Mouse (Mus musculus) neural tube, embryonic 14.5 days (tissue): ENCODE measurements around the gene Lysmd3. TPM values are rescaled to one million over a fixed set of nuclear protein-coding genes. Genes with fewer than 3 reads are reported as not detected.
"Not testable (repeated sequence)": the region's sequence is repeated elsewhere in the genome, so short reads cannot be mapped to it uniquely, and the experiment has no call there.

Experiments used
- ATAC-seq: fragments of 200-750 bp; cut with Nextera tagmentation; 2 replicates; pipeline ENCODE4 v1.8.0; 2017; ENCODE audit warnings: low read depth, mild to moderate bottlenecking, moderate TSS enrichment, moderate library complexity
- H3K27ac ChIP-seq: fragments of 300-500 bp; sonication (generic); 2 replicates; pipeline ENCODE4 v1.5.1; 2014; ENCODE audit warnings: low read depth, mild to moderate bottlenecking, control low read depth, low read length, moderate library complexity, mixed read lengths
- H3K27me3 ChIP-seq: fragments of 300-500 bp; sonication (generic); 2 replicates; pipeline ENCODE4 v1.6.1; 2014; ENCODE audit warnings: low read length; ENCODE audit not compliant: control insufficient read depth, insufficient read depth
- H3K36me3 ChIP-seq: fragments of 300-500 bp; sonication (generic); 2 replicates; pipeline ENCODE4 v1.6.1; 2014; ENCODE audit warnings: low read length, mixed read lengths; ENCODE audit not compliant: control insufficient read depth, insufficient read depth
- H3K4me1 ChIP-seq: fragments of 300-500 bp; sonication (generic); 2 replicates; pipeline ENCODE4 v1.6.1; 2014; ENCODE audit warnings: low read length; ENCODE audit not compliant: control insufficient read depth, insufficient read depth
- H3K4me2 ChIP-seq: fragments of 300-500 bp; sonication (generic); 2 replicates; pipeline ENCODE4 v1.6.1; 2014; ENCODE audit warnings: mild to moderate bottlenecking, low read depth, low read length, control low read depth
- H3K4me3 ChIP-seq: fragments of 300-500 bp; sonication (generic); 2 replicates; pipeline ENCODE4 v1.5.1; 2014; ENCODE audit warnings: low read depth, low read length, control low read depth, mixed read lengths
- H3K9ac ChIP-seq: fragments of 300-500 bp; sonication (generic); replicated peaks from 2 replicates; pipeline ENCODE4 v1.6.1; 2014; ENCODE audit warnings: low read depth, mild to moderate bottlenecking, control low read depth, low read length, mixed read lengths
- H3K9me3 ChIP-seq: fragments of 300-500 bp; sonication (generic); 2 replicates; pipeline ENCODE4 v1.6.1; 2016; ENCODE audit warnings: low read length; ENCODE audit not compliant: control insufficient read depth
- WGBS: fragments of 180-500 bp; shearing (Covaris S2); extraction: QIAGEN DNeasy Blood & Tissue Kit; methylation state at CpG from one replicate; pipeline ENCODE4 v1.1.7; 2014; 5-methylcytosine and 5-hydroxymethylcytosine counted together
- polyA plus RNA-seq: library from polyadenylated mRNA; unstranded; fragments of >200 nt; fragmentation: Nextera tagmentation; extraction: Ambion mirVana; gene quantifications from 2 replicates; pipeline ENCODE4 v1.2.1, GENCODE M21; 2014

Lysmd3 gene
- polyA plus RNA-seq = 23.5 and 26.6 TPM in 2 replicates

DNA sequence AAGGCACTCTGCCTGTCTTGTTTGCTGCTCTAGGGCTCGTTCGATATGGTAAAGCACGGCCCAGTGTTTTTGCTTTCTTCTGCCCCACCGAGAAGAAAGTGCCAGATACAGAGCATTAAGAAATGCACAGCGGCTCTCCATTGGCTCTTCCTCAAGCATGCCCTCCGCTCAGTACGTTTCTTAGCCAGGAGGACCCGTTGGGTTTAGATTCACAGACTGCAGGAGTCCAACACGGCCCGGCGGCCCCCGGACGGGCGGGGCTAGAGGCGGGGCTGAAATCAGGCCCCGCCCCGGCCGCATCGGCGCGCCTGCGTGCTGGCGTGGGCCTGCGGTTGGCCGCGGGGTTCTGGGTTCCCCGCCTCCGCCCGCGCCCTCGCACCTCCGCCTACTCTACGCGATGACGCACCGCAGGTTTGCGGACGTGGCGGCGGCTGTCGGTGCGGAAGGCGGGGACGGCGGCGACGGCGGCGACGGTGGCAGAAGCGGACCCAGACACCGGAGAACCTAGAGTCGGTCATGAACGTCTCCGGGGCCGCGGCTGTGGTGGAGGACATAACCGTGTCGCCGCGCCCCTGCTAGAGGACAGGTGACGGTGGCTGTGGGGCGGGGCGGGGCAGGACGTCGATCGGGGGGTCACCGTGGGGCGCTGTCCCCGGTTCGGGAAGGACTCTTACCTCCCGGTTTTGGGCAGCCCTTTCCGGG lies at the start of gene Lysmd3:
TSS of gene Lysmd3 (plus strand) at position 313 of the 702 bp plus-strand sequence.
- ATAC-seq = peak; percentile 99
- Histone ChIP-seq H3K4me2 (peak within 1 kb of the TSS; percentile 64), H3K9me3 (no peaks in the 10 kb centered on the region), H3K36me3 (no peaks in the 10 kb centered on the region), H3K4me1 (peaks cover 8% of the 10 kb centered on the region; the same call in 1 of the 2 replicates), H3K27ac (peak within 1 kb of the TSS; percentile 90), H3K4me3 (peak within 1 kb of the TSS; percentile 84), H3K9ac (peak within 1 kb of the TSS; percentile 80), H3K27me3 (no peaks in the 10 kb centered on the region)
- under 1% methylated on average over 69 of the region's 73 CpGs for WGBS

- Histone ChIP-seq H3K36me3 (no peaks in the 10 kb centered on the region), H3K27me3 (no peaks in the 10 kb centered on the region), H3K27ac (no peak overlapping the region), H3K4me1 (no peaks in the 10 kb centered on the region), H3K9ac (no peak overlapping the region), H3K9me3 (no peaks in the 10 kb centered on the region), H3K4me3 (no peak overlapping the region), H3K4me2 (no peak overlapping the region)
- 93% methylated on average over 4 of the region's 4 CpGs for WGBS
- no peak for ATAC-seq
These were observed 47.1 kb upstream of the Lysmd3 start for GRCm38 (mm10) chr13:81610349-81610748.

DNA sequence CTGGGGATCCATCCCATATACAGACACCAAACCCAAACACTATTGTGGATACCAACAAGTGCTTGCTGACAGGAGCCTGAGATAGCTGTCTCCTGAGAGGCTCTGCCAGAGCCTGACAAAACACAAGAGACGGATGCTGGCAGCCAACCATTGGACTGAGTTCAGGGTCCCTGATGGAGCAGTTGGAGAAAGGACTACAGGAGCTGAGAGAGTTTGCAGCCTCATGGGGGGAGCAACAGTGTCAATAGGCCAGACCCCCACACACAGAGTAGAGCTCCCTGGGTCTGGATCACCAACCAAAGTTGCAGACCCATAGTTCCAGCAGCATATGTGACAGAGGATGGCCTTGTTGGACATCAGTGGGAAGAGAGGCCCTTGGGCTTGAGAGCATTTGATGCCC lies 29.6 kb upstream of the Lysmd3 start:
- H3K4me1 ChIP-seq, H3K9ac ChIP-seq, H3K27me3 ChIP-seq, H3K9me3 ChIP-seq, H3K4me2 ChIP-seq, H3K27ac ChIP-seq, ATAC-seq, H3K4me3 ChIP-seq, H3K36me3 ChIP-seq: not testable (repeated sequence)
- 61% methylated on average over 1 of the region's 1 CpGs for WGBS

DNA sequence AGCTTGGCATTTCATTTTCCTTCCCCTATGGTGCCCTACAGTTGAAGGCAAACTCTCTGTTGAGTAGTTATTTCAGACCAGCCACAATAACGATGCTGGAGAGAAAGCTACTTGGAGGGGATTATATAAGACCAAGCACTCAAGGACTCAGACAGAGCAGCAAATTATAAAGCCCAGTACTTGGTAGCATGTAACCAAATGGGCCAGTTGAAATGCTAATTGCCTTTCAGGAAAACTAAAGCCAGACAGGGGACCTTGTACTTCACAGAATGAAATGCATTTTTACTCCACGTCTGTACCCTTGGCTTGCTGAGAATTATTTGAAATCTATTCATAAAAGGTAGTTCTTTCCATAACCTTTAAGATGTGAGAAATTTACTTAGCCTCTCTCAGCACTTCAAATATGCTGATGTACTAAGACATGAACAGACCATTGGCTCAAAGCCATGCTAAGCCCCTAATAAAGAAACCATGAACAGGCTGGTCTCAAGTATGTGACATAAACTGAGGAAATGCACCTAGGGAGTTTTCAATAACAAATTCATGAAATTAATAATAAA lies 28.8 kb upstream of the Lysmd3 start:
- ATAC-seq = no peak
- Histone ChIP-seq H3K9ac (no peak overlapping the region), H3K36me3 (no peaks in the 10 kb centered on the region), H3K27ac (no peak overlapping the region), H3K4me2 (no peak overlapping the region), H3K4me3 (no peak overlapping the region), H3K4me1 (no peaks in the 10 kb centered on the region), H3K9me3 (no peaks in the 10 kb centered on the region), H3K27me3 (no peaks in the 10 kb centered on the region)
- 24% methylated on average over 2 of the region's 2 CpGs for WGBS

DNA sequence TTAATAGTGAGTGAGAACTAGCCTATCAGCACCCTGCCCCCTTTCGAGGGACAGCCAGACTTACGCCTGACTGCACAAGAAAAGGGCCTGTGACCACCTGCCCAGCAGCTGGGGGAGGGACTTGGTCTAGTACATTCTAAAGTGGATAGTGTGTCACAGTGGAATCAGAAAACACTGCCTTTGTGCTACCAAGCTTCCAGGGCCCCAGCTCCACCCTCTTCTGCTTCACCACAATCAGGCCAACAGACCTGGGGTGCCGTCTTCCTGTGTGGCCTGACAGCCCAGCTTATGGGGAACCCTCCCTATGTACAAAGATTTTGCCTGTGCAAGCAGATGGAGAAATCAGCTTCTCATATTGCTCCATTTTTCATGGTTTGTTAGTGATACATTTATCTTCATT lies 28.1 kb upstream of the Lysmd3 start:
- Histone ChIP-seq H3K4me3 (no peak overlapping the region), H3K4me1 (no peaks in the 10 kb centered on the region), H3K9ac (no peak overlapping the region), H3K4me2 (no peak overlapping the region), H3K27me3 (no peaks in the 10 kb centered on the region), H3K9me3 (no peaks in the 10 kb centered on the region), H3K27ac (no peak overlapping the region), H3K36me3 (no peaks in the 10 kb centered on the region)
- 14% methylated on average over 3 of the region's 3 CpGs for WGBS
- peak; percentile 16; the same call in 1 of the 2 replicates for ATAC-seq

DNA sequence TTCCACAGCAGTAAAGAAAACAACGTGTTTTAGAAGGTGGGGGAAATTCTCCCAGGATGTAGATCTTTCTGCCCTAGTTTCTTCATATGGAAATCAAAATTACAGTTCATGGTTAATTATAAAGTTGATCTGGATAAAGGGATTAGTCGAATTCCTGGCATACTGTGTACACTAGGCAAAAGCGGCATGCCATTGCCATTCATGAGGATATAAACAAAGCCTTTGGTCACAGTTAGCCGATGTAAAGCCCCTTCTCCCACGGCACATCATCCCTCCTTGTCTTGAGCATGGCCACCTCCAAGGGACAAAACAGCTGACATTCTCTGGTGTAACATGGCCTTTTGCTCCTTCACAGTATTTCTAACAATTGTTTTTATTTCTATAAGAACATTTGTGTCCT lies 26.9 kb upstream of the Lysmd3 start:
- Histone ChIP-seq H3K4me3 (no peak overlapping the region), H3K9me3 (no peaks in the 10 kb centered on the region), H3K27ac (no peak overlapping the region), H3K36me3 (no peaks in the 10 kb centered on the region), H3K4me1 (no peaks in the 10 kb centered on the region), H3K9ac (no peak overlapping the region), H3K27me3 (no peaks in the 10 kb centered on the region), H3K4me2 (peak overlapping the region; percentile 2; the same call in 1 of the 2 replicates)
- WGBS = 11% methylated on average over 5 of the region's 5 CpGs
- no peak for ATAC-seq

DNA sequence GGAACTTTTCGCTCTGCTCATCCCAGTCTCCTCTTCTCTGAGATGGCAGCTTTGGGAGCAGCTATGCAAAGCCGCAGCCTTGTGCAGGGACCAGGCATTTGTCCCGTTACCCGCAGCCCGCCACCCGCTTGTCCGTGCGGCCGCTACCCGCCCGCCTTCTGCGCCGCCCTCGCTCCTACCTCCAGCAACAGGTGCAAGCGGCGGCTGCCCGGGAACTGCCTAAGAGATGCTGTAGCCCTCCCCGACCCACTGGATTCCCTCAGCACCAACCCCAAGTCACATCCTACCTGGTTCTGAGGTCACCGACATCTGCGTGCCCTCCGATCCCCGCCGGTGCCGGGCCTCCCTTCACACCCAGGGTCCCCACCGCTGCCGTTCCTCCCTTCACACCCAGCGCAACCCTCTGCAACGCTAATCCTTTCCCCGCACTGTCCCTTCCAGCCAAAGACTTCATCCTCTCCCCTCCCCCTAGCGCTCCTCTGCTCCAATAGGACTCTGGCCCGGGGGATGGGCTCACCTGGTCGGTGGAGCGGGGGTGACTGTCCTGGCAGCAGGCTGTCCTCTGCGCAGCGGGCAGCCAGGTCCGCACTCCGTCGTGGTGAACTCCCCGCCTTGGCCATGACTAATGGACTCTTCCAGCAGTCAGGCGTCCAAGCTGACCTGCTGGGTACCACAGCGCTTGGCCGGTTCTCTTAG lies 24.6 kb upstream of the Lysmd3 start, which contains the start of gene Adgrv1:
TSS of gene Adgrv1 (minus strand) at position 435 of the 696 bp plus-strand sequence.
- WGBS = under 1% methylated on average over 42 of the region's 42 CpGs
- H3K27ac ChIP-seq = no peak within 1 kb of the TSS
- ATAC-seq = peak; percentile 99
- H3K4me1 ChIP-seq = no peaks in the 10 kb centered on the region
- no peaks in the 10 kb centered on the region for H3K36me3 ChIP-seq
- peak within 1 kb of the TSS; percentile 55 for H3K4me3 ChIP-seq
- peak within 1 kb of the TSS; percentile 95 for H3K4me2 ChIP-seq
- H3K27me3 ChIP-seq = no peaks in the 10 kb centered on the region
- H3K9ac ChIP-seq = peak within 1 kb of the TSS; percentile 63
- H3K9me3 ChIP-seq = no peaks in the 10 kb centered on the region

DNA sequence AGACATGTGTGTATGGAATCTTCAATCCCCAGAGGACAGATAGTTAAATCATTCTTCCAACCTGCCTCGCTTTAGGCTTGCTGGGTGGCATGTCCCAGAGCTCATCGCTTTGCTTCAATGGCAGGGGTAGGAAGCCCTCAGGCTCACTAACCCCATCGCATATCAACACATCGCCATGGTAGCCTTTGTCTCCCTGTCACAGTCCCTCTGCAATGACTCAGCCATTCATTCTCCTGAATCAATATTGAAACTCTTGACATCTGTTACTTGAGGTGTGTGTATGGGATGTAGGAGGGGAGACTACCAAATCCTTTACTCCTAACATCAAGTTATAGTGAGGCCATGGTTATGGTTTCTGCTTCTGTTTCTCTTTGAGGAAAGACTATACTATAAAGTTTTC lies 17.8 kb upstream of the Lysmd3 start:
- Histone ChIP-seq H3K36me3 (no peaks in the 10 kb centered on the region), H3K9me3 (no peaks in the 10 kb centered on the region), H3K4me2 (no peak overlapping the region), H3K27me3 (no peaks in the 10 kb centered on the region), H3K4me1 (0 out of 2 replicates have a peak, but pooled peaks cover 3% of the 10 kb centered on the region), H3K27ac (no peak overlapping the region), H3K4me3 (no peak overlapping the region), H3K9ac (no peak overlapping the region)
- WGBS = 3% methylated on average over 4 of the region's 4 CpGs
- ATAC-seq = peak; percentile 62; the same call in 1 of the 2 replicates

- no peak overlapping the region for H3K27ac ChIP-seq
- H3K36me3 ChIP-seq = no peaks in the 10 kb centered on the region
- H3K9me3 ChIP-seq = no peaks in the 10 kb centered on the region
- no peak overlapping the region for H3K9ac ChIP-seq
- H3K4me1 ChIP-seq = 0 out of 2 replicates have a peak, but pooled peaks cover 3% of the 10 kb centered on the region
- no peak overlapping the region for H3K4me2 ChIP-seq
- 31% methylated on average over 6 of the region's 6 CpGs for WGBS
- no peaks in the 10 kb centered on the region for H3K27me3 ChIP-seq
- 0 out of 2 replicates have a peak, but pooled peaks have one; percentile 32 for ATAC-seq
- H3K4me3 ChIP-seq = no peak overlapping the region
These were observed 16.6 kb upstream of the Lysmd3 start for GRCm38 (mm10) chr13:81640881-81641280.
